Mouse (Mus musculus) kidney, postnatal 10 days (tissue): ENCODE results near the gene Ptprb.

Source experiments
- DNase-seq: peaks from one replicate; pipeline ENCODE4 v3.0.0; 2021; ENCODE audit warnings: mixed read lengths

The Ptprb gene

DNA sequence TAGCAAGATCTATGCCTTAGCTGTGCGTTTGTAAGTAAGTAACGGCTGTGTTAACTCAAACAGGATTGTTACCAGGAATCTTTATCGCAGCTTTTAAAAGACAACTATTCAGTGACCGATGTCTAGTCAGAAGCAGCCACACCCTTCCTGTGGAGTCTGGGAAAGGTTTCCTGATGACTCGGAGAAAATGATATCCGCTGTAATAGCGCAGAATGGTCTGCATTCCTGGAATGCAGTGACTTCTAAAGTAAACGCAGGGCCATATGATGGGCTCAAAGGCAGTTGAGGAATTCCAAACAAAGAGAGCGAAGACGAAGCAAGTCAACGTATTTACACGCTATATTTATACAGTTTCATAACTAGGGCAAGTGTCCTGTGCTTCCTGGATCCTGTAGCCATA is 22.5 kb downstream of the Ptprb start:
- no peak for DNase-seq

GRCm38 (mm10) chr10:116300824-116301223 is 25.5 kb downstream of the Ptprb start:
- DNase-seq = peak; percentile 39

DNA sequence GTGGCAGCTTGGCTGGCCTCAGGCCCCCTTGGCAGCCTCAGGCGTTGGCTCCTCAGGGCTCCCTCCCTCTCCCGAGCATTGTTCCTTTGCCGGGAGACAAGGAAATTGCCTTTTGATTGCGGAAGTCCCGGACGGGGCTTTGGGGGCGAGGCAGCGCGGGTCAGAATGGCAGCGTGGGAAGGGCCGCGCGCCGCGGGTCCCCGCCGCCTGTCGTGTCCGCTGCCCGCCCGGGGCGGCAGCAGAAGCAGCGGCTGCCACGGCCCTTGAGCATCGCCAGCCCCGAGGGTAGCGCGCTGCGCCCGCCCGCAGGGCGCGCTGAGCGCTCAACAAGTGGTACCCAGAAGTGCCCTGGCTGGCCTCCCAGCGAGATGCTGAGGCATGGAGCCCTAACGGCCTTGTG is 25.9 kb downstream of the Ptprb start:
- DNase-seq = peak; percentile 78

DNA sequence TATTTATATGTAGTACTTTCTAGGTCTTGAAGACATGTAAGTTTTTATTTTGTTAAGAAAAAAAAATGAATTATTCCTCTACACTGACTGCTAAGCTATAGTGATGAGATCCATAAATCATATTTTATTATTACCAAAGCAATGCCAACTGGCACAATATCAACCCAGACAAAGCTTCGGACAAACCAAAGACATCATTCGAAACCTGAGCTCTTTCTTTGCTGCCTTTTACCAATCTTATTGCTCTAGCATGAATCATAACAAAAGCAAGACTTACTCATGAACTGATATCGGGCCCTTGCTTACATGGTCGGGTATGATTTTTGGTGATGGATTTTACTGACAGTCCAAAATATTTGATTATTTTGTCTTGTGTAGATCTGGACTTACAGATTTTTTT is 29.0 kb downstream of the Ptprb start:
- no peak for DNase-seq

GRCm38 (mm10) chr10:116309460-116309859 is 34.1 kb downstream of the Ptprb start:
- DNase-seq = no peak

- peak; percentile 50 for DNase-seq
Observed at GRCm38 (mm10) chr10:116310516-116311210, 35.3 kb downstream of the Ptprb start.

DNA sequence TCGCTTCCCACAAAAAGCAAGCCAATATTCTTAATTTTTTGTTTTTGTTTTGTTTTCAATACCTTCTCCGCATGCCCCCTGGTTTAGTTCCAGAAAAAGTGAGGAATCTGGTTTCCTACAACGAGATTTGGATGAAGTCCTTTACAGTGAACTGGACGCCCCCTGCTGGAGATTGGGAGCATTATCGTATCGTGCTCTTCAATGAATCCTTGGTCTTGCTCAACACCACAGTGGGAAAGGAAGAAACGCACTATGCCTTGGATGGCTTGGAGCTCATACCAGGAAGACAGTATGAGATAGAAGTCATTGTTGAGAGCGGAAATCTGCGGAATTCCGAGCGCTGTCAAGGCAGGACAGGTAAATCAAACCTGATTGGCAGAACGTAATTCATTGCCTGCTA is 43.9 kb downstream of the Ptprb start:
- DNase-seq = peak; percentile 89

DNA sequence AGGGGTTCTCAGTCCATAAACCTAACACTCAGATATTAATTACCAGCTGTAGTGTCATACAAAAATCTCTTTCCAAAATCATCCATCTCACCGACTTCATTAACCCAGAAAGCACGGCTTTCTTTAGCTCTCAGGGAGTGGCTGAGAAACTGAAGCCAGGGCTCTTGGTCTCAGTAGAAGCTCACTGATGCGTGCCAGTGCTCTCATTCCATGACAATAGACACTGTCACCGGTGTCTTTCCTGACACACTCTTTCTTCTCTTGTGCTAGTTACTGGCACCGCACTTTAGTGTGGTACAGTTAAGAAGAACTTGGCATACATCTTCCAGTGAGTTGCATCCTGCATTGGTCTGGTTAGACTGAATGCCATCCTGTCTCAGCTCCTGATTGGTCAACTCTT is 53.8 kb downstream of the Ptprb start:
- no peak for DNase-seq

DNA sequence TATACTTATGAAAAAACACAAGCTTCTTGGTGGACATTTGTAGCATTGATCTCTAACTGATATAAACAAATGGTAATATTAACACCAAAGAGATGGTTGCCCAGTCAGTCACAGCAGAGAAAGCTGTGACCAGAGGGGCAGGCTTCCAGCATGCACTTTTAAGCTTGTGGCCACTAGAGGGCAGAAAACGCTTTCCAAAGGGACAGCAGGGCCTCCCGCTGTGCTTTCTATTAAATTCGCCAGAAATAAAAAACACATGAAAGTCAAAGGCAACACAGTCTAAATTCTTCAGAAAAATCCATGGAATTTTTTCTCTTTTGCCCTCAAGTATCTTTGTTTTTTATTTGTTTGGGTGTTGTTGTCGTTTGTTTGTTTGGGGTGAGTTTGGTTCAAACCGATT is 55.1 kb downstream of the Ptprb start:
- DNase-seq = peak; percentile 86

DNA sequence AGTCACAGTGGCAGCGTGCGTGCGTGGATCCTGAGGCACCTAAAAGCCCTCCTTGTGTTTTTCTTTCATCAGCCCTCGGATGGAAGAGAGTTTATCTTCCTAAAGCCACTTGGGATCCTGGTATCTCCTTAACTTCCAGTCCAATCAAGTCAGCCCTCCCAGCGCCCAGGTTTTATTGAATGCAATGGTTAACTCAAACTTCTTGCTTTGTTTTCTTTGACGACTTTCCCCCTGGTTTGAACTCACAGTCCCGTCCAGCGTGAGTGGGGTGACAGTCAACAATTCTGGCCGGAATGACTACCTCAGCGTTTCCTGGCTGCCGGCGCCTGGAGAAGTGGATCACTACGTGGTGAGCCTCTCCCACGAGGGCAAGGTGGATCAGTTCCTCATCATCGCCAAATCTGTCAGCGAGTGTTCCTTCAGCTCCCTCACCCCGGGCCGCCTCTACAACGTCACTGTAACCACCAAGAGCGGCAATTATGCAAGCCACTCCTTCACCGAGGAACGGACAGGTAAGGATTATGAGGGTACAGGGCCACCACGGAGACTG is 55.7 kb downstream of the Ptprb start:
- no peak for DNase-seq

GRCm38 (mm10) chr10:116333666-116334065 is 58.3 kb downstream of the Ptprb start:
- DNase-seq = no peak

DNA sequence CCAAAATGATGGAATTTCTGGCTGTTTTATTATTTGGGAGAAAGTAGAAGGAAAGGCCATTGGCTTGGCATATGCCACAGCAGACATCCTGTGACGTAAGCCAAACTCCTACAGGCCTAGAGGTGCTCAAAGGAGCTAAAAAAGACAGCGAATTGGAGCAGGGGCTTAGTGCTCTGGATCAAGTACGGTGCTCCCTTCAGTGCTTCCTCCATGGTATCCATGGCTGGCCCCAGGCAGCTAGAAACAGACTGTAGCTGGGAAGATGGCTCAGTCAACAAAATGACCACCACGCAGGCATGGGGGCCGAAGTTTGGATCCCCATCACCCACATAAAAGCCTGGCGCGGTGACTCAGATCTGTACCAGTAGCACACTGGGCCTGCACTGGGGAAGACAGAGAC is 58.8 kb downstream of the Ptprb start:
- no peak for DNase-seq

DNA sequence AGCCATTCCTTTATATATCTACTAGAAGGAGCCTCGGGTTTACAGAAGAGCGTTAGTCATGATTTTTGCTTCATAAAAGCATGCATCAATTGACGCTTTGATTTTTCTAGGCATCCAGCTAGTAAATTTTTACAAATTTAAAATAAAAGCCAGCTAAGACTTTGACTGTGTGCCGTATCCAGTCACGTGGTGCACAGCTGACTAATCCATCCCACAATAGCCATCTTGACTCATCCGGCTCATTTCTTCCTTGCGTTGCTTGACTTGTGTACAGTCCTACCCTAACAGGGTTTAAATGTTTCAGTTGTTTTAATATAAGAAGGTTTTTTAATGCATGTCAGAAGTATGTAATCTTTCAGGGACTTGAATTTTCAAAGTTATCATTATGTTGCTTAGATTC is 60.0 kb downstream of the Ptprb start:
- no peak for DNase-seq

- no peak for DNase-seq
Observed at GRCm38 (mm10) chr10:116341194-116341593, 65.9 kb downstream of the Ptprb start.

- no peak for DNase-seq
Observed at GRCm38 (mm10) chr10:116346618-116347184, 71.4 kb downstream of the Ptprb start.

DNA sequence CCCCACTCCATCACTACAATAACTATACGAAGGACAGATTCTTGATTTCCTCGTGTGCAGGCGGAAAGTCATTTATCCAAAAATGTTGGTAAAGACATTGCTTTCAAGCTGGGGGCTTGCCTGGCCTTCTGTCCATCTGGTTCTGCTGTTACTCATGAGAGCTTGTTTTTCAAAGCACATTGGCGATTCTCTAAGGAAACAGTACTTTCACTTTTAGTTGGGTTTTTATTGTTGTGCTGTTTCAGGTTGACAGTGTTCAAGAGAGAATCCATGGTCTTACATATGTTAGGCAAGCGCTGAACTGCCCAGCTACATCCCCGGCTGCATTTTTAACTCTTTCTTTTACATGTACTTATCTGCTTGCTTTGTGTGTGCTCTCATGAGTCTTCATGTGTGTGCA is 73.7 kb downstream of the Ptprb start:
- no peak for DNase-seq

DNA sequence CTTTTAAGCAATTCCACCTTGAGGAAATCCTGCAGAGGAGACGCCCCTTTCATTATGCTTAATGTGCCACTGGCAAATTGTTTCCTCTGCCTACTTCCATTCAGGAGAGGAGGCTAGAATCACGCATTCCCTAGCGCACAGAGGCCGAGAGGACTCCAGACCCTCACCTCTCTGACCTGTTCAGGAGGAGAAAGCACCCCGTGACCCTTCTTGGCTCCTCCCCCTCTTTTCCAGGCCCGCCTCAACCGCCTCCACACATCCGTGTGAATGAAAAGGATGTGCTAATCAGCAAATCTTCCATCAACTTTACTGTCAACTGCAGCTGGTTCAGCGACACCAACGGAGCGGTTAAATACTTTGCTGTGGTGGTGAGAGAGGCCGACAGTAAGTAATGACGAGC is 75.2 kb downstream of the Ptprb start:
- no peak for DNase-seq

DNA sequence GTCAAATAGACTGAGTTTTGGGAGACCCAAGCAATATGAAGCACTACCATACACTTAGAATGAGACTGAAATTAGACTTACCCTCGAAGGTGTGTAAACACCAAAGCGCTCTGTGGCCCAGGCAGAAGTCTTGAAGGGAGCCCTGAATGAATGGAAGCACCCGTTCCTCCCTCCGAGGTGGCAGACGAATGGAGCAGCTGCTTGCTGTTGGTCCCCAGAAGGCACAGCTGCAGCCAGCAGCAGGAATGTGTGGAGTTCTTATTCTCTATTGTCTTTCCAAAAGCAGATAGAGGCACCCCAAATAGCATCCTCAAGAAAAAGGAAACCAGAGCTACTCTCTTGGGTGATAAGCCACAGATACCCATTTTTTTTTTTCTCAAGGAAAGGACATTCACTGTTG is 79.0 kb downstream of the Ptprb start:
- DNase-seq = no peak

GRCm38 (mm10) chr10:116362181-116362580 is 86.9 kb downstream of the Ptprb start:
- DNase-seq = no peak

GRCm38 (mm10) chr10:116362645-116363044 is 87.3 kb downstream of the Ptprb start:
- DNase-seq = no peak

DNA sequence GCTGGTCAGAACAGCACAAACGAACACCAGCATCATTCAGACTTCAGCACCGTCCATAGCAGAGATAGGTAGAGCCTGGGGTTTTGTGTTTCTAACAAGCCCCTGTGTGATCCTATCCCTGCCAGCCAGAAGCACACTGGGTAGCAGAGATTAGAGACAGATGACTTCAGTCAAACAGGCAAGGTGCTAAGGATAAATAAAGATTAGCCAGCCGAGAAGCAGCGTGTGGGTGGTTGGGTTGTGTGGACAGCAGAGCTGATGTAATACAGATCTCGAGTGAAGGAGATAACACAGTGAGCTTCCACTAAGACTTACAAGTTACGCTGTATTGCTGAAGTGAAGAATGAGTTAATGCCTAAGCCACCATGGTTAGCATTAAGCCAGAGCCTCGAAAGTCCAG is 89.4 kb downstream of the Ptprb start:
- DNase-seq = no peak

DNA sequence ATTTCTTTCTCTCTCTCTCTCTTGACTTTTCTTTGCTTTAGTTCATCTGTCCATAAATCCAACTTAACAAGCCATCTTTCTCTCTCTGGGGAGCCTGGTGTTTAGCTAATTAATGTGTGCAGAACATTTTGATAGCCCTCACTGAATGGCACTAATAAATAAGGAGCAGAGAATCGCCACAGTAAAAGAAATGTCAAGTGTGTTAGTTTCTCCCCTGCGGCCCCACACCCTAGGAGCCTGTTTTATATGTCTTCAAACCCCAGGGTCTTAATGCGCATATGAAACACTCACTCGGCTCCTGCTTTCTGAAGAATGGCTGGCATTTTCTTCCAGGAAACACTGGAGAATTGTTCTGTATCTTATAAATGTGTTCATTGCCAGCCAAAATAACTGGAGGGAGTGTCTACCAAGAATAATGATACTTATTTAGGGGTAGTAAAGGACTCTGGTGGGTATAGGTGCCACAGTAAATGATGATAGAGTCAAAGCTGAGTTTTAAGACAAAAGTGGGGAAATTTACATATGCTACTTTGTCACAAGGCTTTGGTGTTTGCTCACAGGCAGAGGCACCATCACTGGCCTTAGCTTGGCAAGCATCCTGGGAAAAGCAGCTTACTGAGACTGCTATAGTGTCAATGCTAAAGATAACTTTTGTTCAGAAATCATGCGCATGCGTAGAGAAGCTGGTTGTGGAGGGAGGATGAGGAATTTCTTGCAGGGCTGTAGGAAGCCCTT is 95.8 kb downstream of the Ptprb start:
- no peak for DNase-seq

DNA sequence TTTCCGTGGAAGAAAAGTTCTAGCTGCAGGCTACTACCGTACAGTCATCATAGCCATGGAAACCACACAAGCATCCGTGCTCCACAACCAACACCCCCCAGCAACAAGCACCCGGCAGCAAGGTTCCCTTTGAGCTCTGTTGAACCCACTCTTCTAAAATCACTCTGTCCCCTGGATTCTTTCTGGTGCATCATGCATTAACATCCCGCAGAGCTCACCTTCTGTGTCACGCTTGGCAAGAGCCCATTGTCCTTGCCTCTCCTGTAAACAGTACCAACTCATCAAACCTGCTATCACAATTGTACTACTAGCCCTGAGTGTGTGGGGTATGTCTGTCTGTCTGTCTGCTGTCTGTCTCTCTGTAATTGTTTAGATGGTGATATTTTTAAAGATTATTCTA is 98.8 kb downstream of the Ptprb start:
- no peak for DNase-seq

- no peak for DNase-seq
Observed at GRCm38 (mm10) chr10:116376853-116377252, 101.5 kb downstream of the Ptprb start.
